Mouse (Mus musculus) myocyte (in vitro differentiated cells): Measurements from ENCODE around the gene Ust. TPM values are rescaled to one million over a fixed set of nuclear protein-coding genes. Genes with fewer than 3 reads are reported as not detected.

ENCODE experiments used
- H3K27me3 ChIP-seq: one replicate; pipeline ENCODE4 v1.6.1; 2011; ENCODE audit not compliant: control insufficient read depth, insufficient read depth, insufficient read length
- H3K36me3 ChIP-seq: one replicate; pipeline ENCODE4 v1.6.1; 2011; ENCODE audit not compliant: control insufficient read depth, insufficient read depth
- H3K4me2 ChIP-seq: one replicate; pipeline ENCODE4 v1.6.1; 2011; ENCODE audit warnings: low read depth, control low read depth
- H3K4me3 ChIP-seq: one replicate; pipeline ENCODE4 v1.5.1; 2011; ENCODE audit warnings: mild to moderate bottlenecking, control low read depth, moderate library complexity
- H3K79me2 ChIP-seq: one replicate; pipeline ENCODE4 v1.6.1; 2011; ENCODE audit not compliant: control insufficient read depth, insufficient read depth
- H3ac ChIP-seq: one replicate; pipeline ENCODE4 v1.6.1; 2011; ENCODE audit not compliant: control insufficient read depth, insufficient read length
- CEBPB ChIP-seq: IDR thresholded peaks from 2 replicates; pipeline ENCODE4 v1.6.1; 2011; ENCODE audit warnings: mild to moderate bottlenecking, moderate library complexity; ENCODE audit not compliant: poor library complexity, insufficient read depth, severe bottlenecking
- E2F4 ChIP-seq: IDR thresholded peaks from one replicate; pipeline ENCODE4 v1.6.1; 2011; ENCODE audit warnings: mild to moderate bottlenecking, control low read depth, moderate library complexity; ENCODE audit not compliant: insufficient read depth
- MAX ChIP-seq: IDR thresholded peaks from one replicate; pipeline ENCODE4 v1.6.1; 2011; ENCODE audit warnings: low read depth, mild to moderate bottlenecking, control low read depth
- MYOD1 ChIP-seq, 3 experiments: IDR thresholded peaks; one replicate each; pipeline ENCODE4 v1.6.1; 2011; ENCODE audit warnings: control low read depth in 2 of 3, low read depth in 2 of 3, mild to moderate bottlenecking in 2 of 3, moderate library complexity in 1 of 3; ENCODE audit not compliant: insufficient read length in 2 of 3, control insufficient read depth in 1 of 3
- MYOG ChIP-seq, 3 experiments: IDR thresholded peaks; one replicate each; pipeline ENCODE4 v1.6.1; 2011; ENCODE audit warnings: control low read depth in 2 of 3, low read depth in 2 of 3, mild to moderate bottlenecking in 2 of 3; ENCODE audit not compliant: insufficient read length in 2 of 3, control insufficient read depth in 1 of 3, insufficient read depth in 1 of 3
- POLR2A ChIP-seq: IDR thresholded peaks from one replicate; pipeline ENCODE4 v1.6.1; 2011; ENCODE audit warnings: low read depth, mild to moderate bottlenecking, control low read depth, moderate library complexity; ENCODE audit not compliant: insufficient read length
- POLR2AphosphoS2 ChIP-seq: IDR thresholded peaks from one replicate; pipeline ENCODE4 v1.6.1; 2011; ENCODE audit warnings: low read depth, control low read depth; ENCODE audit not compliant: insufficient read length
- REST ChIP-seq: IDR thresholded peaks from one replicate; pipeline ENCODE4 v1.6.1; 2011; ENCODE audit warnings: mild to moderate bottlenecking, control low read depth, moderate library complexity; ENCODE audit not compliant: insufficient read depth, insufficient read length
- SRF ChIP-seq: IDR thresholded peaks from one replicate; pipeline ENCODE4 v1.6.1; 2011; ENCODE audit warnings: low read depth; ENCODE audit not compliant: control insufficient read depth, insufficient read length
- TCF12 ChIP-seq: IDR thresholded peaks from one replicate; pipeline ENCODE4 v1.6.1; 2011; ENCODE audit warnings: mild to moderate bottlenecking, control low read depth; ENCODE audit not compliant: poor library complexity, insufficient read depth, severe bottlenecking
- TCF3 ChIP-seq: IDR thresholded peaks from one replicate; pipeline ENCODE4 v1.6.1; 2011; ENCODE audit warnings: low read depth, control low read depth; ENCODE audit not compliant: insufficient read length
- USF1 ChIP-seq: IDR thresholded peaks from one replicate; pipeline ENCODE4 v1.6.1; 2011; ENCODE audit warnings: low read depth, mild to moderate bottlenecking, control low read depth, moderate library complexity
- polyA plus RNA-seq: library from polyadenylated mRNA; unstranded; fragments of >200 nt; fragmentation: generic; extraction: Trizol; gene quantifications from one replicate; pipeline ENCODE4 v1.2.1, GENCODE M21; 2012; ENCODE audit warnings: missing spikeins

Ust gene
- polyA plus RNA-seq, 1 experiment = 7.3 TPM

- Histone ChIP-seq H3K4me3 (no peak overlapping the region), H3K4me2 (no peak overlapping the region)
- TF ChIP-seq USF1 = no peak
- TF ChIP-seq POLR2A = no peak
- no peak for TF ChIP-seq SRF
- TF ChIP-seq REST = no peak
- no peak for TF ChIP-seq CEBPB
- no peak for TF ChIP-seq MYOD1 (IDR thresholded peaks at IDR 0.05; ENCODE audit: control insufficient read depth in 1 of 3, insufficient read length in 2 of 3, low read depth in 2 of 3)
- TF ChIP-seq TCF12 = no peak
- TF ChIP-seq MYOG (IDR thresholded peaks at IDR 0.05; ENCODE audit: control insufficient read depth in 1 of 3, insufficient read depth in 1 of 3, insufficient read length in 2 of 3, low read depth in 2 of 3) = no peak
- TF ChIP-seq TCF3 = no peak
- no peak for TF ChIP-seq POLR2AphosphoS2
- no peak for TF ChIP-seq MAX
- no peak for TF ChIP-seq E2F4
These were observed 209.2 kb downstream of the Ust start for GRCm38 (mm10) chr10:8309435-8309834.

GRCm38 (mm10) chr10:8304211-8304610 is 214.4 kb downstream of the Ust start:
- TF ChIP-seq TCF12 = no peak
- TF ChIP-seq POLR2A = no peak
- no peak for TF ChIP-seq TCF3
- no peak for TF ChIP-seq E2F4
- TF ChIP-seq POLR2AphosphoS2 = no peak
- TF ChIP-seq REST = no peak
- no peak for TF ChIP-seq CEBPB
- no peak for TF ChIP-seq MYOG (IDR thresholded peaks at IDR 0.05; ENCODE audit: control insufficient read depth in 1 of 3, insufficient read depth in 1 of 3, insufficient read length in 2 of 3, low read depth in 2 of 3)
- no peak for TF ChIP-seq USF1
- no peak for TF ChIP-seq MAX
- no peak for TF ChIP-seq MYOD1 (IDR thresholded peaks at IDR 0.05; ENCODE audit: control insufficient read depth in 1 of 3, insufficient read length in 2 of 3, low read depth in 2 of 3)
- no peak for TF ChIP-seq SRF
- no peaks in the 10 kb centered on the region for H3K36me3 ChIP-seq
- no peak overlapping the region for H3K4me2 ChIP-seq
- H3K79me2 ChIP-seq = no peaks in the 10 kb centered on the region
- no peak overlapping the region for H3ac ChIP-seq
- no peaks in the 10 kb centered on the region for H3K27me3 ChIP-seq
- no peak overlapping the region for H3K4me3 ChIP-seq

More at GRCm38 (mm10) chr10:8309435-8309834, 209.2 kb downstream of the Ust start:
- Histone ChIP-seq H3ac (no peak overlapping the region), H3K36me3 (no peaks in the 10 kb centered on the region), H3K27me3 (no peaks in the 10 kb centered on the region), H3K79me2 (no peaks in the 10 kb centered on the region)

DNA sequence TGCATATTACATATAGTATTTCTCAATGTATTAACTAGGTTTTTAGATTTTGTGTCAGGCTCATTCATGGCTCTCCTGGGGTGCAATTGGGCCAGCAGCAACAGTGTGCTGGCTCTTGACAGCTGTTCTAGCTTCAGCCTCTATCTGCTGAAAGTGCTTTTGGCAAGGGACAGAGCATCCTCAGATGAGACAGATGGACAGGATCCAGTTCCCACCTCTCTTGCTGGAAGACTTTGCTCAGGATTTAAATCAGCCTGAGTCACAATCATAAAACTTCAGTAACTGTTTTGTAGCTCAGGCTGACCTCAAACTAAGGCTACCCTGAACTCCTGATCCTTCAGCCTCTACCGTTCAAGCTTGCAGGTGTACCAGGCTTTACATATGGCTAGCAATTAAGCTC is 219.5 kb downstream of the Ust start:
- Histone ChIP-seq H3K27me3 (no peaks in the 10 kb centered on the region), H3K4me2 (no peak overlapping the region), H3K79me2 (no peaks in the 10 kb centered on the region), H3K36me3 (no peaks in the 10 kb centered on the region), H3K4me3 (no peak overlapping the region), H3ac (no peak overlapping the region)
- TF ChIP-seq REST = no peak
- no peak for TF ChIP-seq POLR2AphosphoS2

DNA sequence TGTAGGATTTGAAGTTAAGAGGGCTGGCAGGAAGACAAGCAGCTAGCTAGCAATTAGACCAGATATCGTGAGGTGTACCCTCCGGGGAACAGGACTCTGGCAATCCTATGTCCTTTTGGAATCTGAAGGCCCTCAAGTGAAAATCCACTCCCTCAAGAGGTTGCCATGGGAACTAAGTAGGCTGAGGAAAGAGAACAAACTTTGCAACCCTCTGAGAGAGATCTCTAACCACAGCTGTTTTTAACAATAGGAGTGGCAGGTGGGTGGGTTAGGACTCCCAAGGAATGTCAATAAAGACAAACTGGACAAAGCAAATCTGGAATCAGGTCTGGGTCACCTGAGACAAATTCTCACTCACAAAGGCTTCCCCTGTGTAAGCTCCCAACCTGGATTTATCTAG is 221.4 kb downstream of the Ust start:
- no peak overlapping the region for H3K4me3 ChIP-seq
- TF ChIP-seq REST = no peak
- TF ChIP-seq MYOG (IDR thresholded peaks at IDR 0.05; ENCODE audit: control insufficient read depth in 1 of 3, insufficient read depth in 1 of 3, insufficient read length in 2 of 3, low read depth in 2 of 3) = no peak
- no peak for TF ChIP-seq TCF12
- no peak for TF ChIP-seq POLR2AphosphoS2
- no peak for TF ChIP-seq TCF3
- no peak for TF ChIP-seq E2F4
- TF ChIP-seq CEBPB = no peak
- TF ChIP-seq USF1 = no peak
- no peak for TF ChIP-seq MYOD1 (IDR thresholded peaks at IDR 0.05; ENCODE audit: control insufficient read depth in 1 of 3, insufficient read length in 2 of 3, low read depth in 2 of 3)
- TF ChIP-seq SRF = no peak
- no peak for TF ChIP-seq POLR2A
- TF ChIP-seq MAX = no peak

GRCm38 (mm10) chr10:8290661-8291060 is 228.0 kb downstream of the Ust start:
- Histone ChIP-seq H3K27me3 (no peaks in the 10 kb centered on the region), H3ac (no peak overlapping the region), H3K36me3 (no peaks in the 10 kb centered on the region), H3K4me2 (no peak overlapping the region), H3K4me3 (no peak overlapping the region), H3K79me2 (no peaks in the 10 kb centered on the region)
- TF ChIP-seq MYOG (IDR thresholded peaks at IDR 0.05; ENCODE audit: control insufficient read depth in 1 of 3, insufficient read depth in 1 of 3, insufficient read length in 2 of 3, low read depth in 2 of 3) (no peak), SRF (no peak), MAX (no peak), TCF3 (no peak), REST (no peak), TCF12 (no peak), MYOD1 (IDR thresholded peaks at IDR 0.05; ENCODE audit: control insufficient read depth in 1 of 3, insufficient read length in 2 of 3, low read depth in 2 of 3) (no peak), POLR2AphosphoS2 (no peak), USF1 (no peak), POLR2A (no peak), E2F4 (no peak), CEBPB (no peak)

More for the DNA sequence above, 221.4 kb downstream of the Ust start:
- Histone ChIP-seq H3K36me3 (no peaks in the 10 kb centered on the region), H3K4me2 (no peak overlapping the region), H3K79me2 (no peaks in the 10 kb centered on the region), H3K27me3 (no peaks in the 10 kb centered on the region), H3ac (no peak overlapping the region)
